Comparison of ENCODE assay signal across 14 mouse cellular contexts in genomic region chr7:145015463-145016085, GRCm38 (mm10).
DNase-seq lines count a peak whose midpoint lies in the region; ATAC-seq lines count a peak whose summit lies in the region.
"Had no signal": no experiment of that assay in that cellular context is flagged by ENCODE, and none has a peak within 500 bp of the region (broad histone marks: within the 10 kb centered on the region; RNA-seq: fewer than 3 reads in every experiment).

No protein-coding gene starts in this region.

- H3K9me3 ChIP-seq in forebrain, embryonic 14.5 days (replicated peaks; ENCODE audit: control insufficient read depth, low read length): no peaks in the 10 kb centered on the region
- no peaks in the 10 kb centered on the region for H3K9me3 ChIP-seq in forebrain, embryonic 16.5 days (ENCODE audit: control insufficient read depth, low read length)
- no peaks in the 10 kb centered on the region for H3K9me3 ChIP-seq in midbrain, embryonic 10.5 days (replicated peaks)
- no peaks in the 10 kb centered on the region for H3K9me3 ChIP-seq in midbrain, embryonic 15.5 days
- H3K9me3 ChIP-seq in embryonic facial prominence, embryonic 11.5 days (replicated peaks; ENCODE audit: control insufficient read depth, low read length): no peaks in the 10 kb centered on the region
- H3K9me3 ChIP-seq in neural tube, embryonic 12.5 days: no peaks in the 10 kb centered on the region
- H3K9me3 ChIP-seq: hindbrain, embryonic 15.5 days; liver, embryonic 12.5 days had no signal

- H3K4me1 ChIP-seq in forebrain, embryonic 14.5 days (ENCODE audit: control insufficient read depth, insufficient read depth, low read length): 0 out of 2 replicates have a peak, but pooled peaks cover 2% of the 10 kb centered on the region
- peaks cover 4% of the 10 kb centered on the region; the same call in 1 of the 2 replicates for H3K4me1 ChIP-seq in forebrain, embryonic 16.5 days (replicated peaks; ENCODE audit: control insufficient read depth, insufficient read depth, low read length)
- H3K4me1 ChIP-seq in midbrain, embryonic 10.5 days: peaks cover 19% of the 10 kb centered on the region
- peaks cover 6% of the 10 kb centered on the region; the same call in 1 of the 2 replicates for H3K4me1 ChIP-seq in midbrain, embryonic 15.5 days
- no peaks in the 10 kb centered on the region for H3K4me1 ChIP-seq in embryonic facial prominence, embryonic 11.5 days (ENCODE audit: control insufficient read depth, insufficient read depth, low read length)
- H3K4me1 ChIP-seq in neural tube, embryonic 12.5 days: peaks cover 14% of the 10 kb centered on the region
- H3K4me1 ChIP-seq: liver, embryonic 12.5 days had no signal

- H3K27me3 ChIP-seq in forebrain, embryonic 14.5 days (replicated peaks; ENCODE audit: control insufficient read depth, insufficient read depth, low read length): no peaks in the 10 kb centered on the region
- no peaks in the 10 kb centered on the region for H3K27me3 ChIP-seq in forebrain, embryonic 16.5 days (replicated peaks; ENCODE audit: control insufficient read depth, insufficient read depth, low read length)
- H3K27me3 ChIP-seq in midbrain, embryonic 10.5 days (ENCODE audit: low read depth, poor library complexity, severe bottlenecking): no peaks in the 10 kb centered on the region
- no peaks in the 10 kb centered on the region for H3K27me3 ChIP-seq in midbrain, embryonic 15.5 days (replicated peaks)
- no peaks in the 10 kb centered on the region for H3K27me3 ChIP-seq in embryonic facial prominence, embryonic 11.5 days (ENCODE audit: control insufficient read depth, insufficient read depth, low read length)
- H3K27me3 ChIP-seq in neural tube, embryonic 12.5 days (replicated peaks): 0 out of 2 replicates have a peak, but pooled peaks cover 4% of the 10 kb centered on the region
- H3K27me3 ChIP-seq: hindbrain, embryonic 15.5 days; liver, embryonic 12.5 days had no signal

- H3K9ac ChIP-seq in forebrain, embryonic 14.5 days (ENCODE audit: low read length): peak overlapping the region; percentile 32; the same call in 1 of the 2 replicates
- H3K9ac ChIP-seq in forebrain, embryonic 16.5 days (replicated peaks; ENCODE audit: low read depth, low read length): no peak overlapping the region
- H3K9ac ChIP-seq in midbrain, embryonic 15.5 days: no peak overlapping the region
- 0 out of 2 replicates have a peak overlapping the region, but pooled peaks have one; percentile 32 for H3K9ac ChIP-seq in embryonic facial prominence, embryonic 11.5 days (replicated peaks; ENCODE audit: low read length)
- no peak overlapping the region for H3K9ac ChIP-seq in neural tube, embryonic 12.5 days
- H3K9ac ChIP-seq: hindbrain, embryonic 15.5 days; liver, embryonic 12.5 days had no signal

- 26% methylated on average over 22 of the region's 22 CpGs for WGBS in forebrain, embryonic 14.5 days
- 25% methylated on average over 22 of the region's 22 CpGs for WGBS in forebrain, embryonic 16.5 days
- 46% methylated on average over 22 of the region's 22 CpGs for whole genome bisulfite sequencing in midbrain, embryonic 10.5 days
- WGBS in midbrain, embryonic 15.5 days: 16% methylated on average over 22 of the region's 22 CpGs
- whole genome bisulfite sequencing in embryonic facial prominence, embryonic 11.5 days: 46% methylated on average over 22 of the region's 22 CpGs
- 11% methylated on average over 22 of the region's 22 CpGs for WGBS in neural tube, embryonic 12.5 days

- no peak for ATAC-seq in forebrain, embryonic 14.5 days
- ATAC-seq in forebrain, embryonic 16.5 days: no peak
- ATAC-seq in midbrain, embryonic 15.5 days (replicated peaks): no peak
- no peak for ATAC-seq in embryonic facial prominence, embryonic 11.5 days (replicated peaks; ENCODE audit: insufficient number of reproducible peaks, low FRiP score, low TSS enrichment, low read depth)
- peak; percentile 73; the same call in 1 of the 2 replicates for ATAC-seq in neural tube, embryonic 12.5 days (ENCODE audit: low FRiP score, low read depth)
- ATAC-seq: liver, embryonic 12.5 days had no signal

- no peaks in the 10 kb centered on the region for H3K36me3 ChIP-seq in forebrain, embryonic 14.5 days (ENCODE audit: control insufficient read depth, insufficient read depth, low read length)
- no peaks in the 10 kb centered on the region for H3K36me3 ChIP-seq in forebrain, embryonic 16.5 days (ENCODE audit: control insufficient read depth, insufficient read depth)
- H3K36me3 ChIP-seq in midbrain, embryonic 10.5 days: no peaks in the 10 kb centered on the region
- H3K36me3 ChIP-seq in midbrain, embryonic 15.5 days (replicated peaks): no peaks in the 10 kb centered on the region
- H3K36me3 ChIP-seq in embryonic facial prominence, embryonic 11.5 days (replicated peaks; ENCODE audit: control insufficient read depth, insufficient read depth, low read depth, low read length): no peaks in the 10 kb centered on the region
- H3K36me3 ChIP-seq in neural tube, embryonic 12.5 days: no peaks in the 10 kb centered on the region
- H3K36me3 ChIP-seq: hindbrain, embryonic 15.5 days; liver, embryonic 12.5 days had no signal

- no peak overlapping the region for H3K4me3 ChIP-seq in forebrain, embryonic 14.5 days (ENCODE audit: low read depth, low read length)
- H3K4me3 ChIP-seq in forebrain, embryonic 16.5 days (replicated peaks; ENCODE audit: low read length): no peak overlapping the region
- H3K4me3 ChIP-seq in midbrain, embryonic 10.5 days: no peak overlapping the region
- no peak overlapping the region for H3K4me3 ChIP-seq in midbrain, embryonic 15.5 days
- H3K4me3 ChIP-seq in embryonic facial prominence, embryonic 11.5 days (ENCODE audit: low read depth, low read length): no peak overlapping the region
- H3K4me3 ChIP-seq in neural tube, embryonic 12.5 days: no peak overlapping the region
- H3K4me3 ChIP-seq: hindbrain, embryonic 15.5 days; liver, embryonic 12.5 days had no signal

- H3K27ac ChIP-seq in forebrain, embryonic 14.5 days (ENCODE audit: low read depth, low read length): no peak overlapping the region
- no peak overlapping the region for H3K27ac ChIP-seq in forebrain, embryonic 16.5 days (ENCODE audit: low read length)
- H3K27ac ChIP-seq in midbrain, embryonic 10.5 days (replicated peaks): peak overlapping the region; percentile 87
- no peak overlapping the region for H3K27ac ChIP-seq in midbrain, embryonic 15.5 days
- H3K27ac ChIP-seq in embryonic facial prominence, embryonic 11.5 days (replicated peaks; ENCODE audit: low read depth, low read length): no peak overlapping the region
- H3K27ac ChIP-seq in neural tube, embryonic 12.5 days: no peak overlapping the region; the same call in 1 of the 2 replicates
- H3K27ac ChIP-seq: hindbrain, embryonic 15.5 days; liver, embryonic 12.5 days had no signal

- no peak overlapping the region for H3K4me2 ChIP-seq in forebrain, embryonic 14.5 days (ENCODE audit: low read length)
- no peak overlapping the region for H3K4me2 ChIP-seq in forebrain, embryonic 16.5 days (ENCODE audit: low read length)
- H3K4me2 ChIP-seq in midbrain, embryonic 15.5 days: no peak overlapping the region
- no peak overlapping the region for H3K4me2 ChIP-seq in embryonic facial prominence, embryonic 11.5 days (ENCODE audit: low read depth, low read length)
- peak overlapping the region; percentile 14 for H3K4me2 ChIP-seq in neural tube, embryonic 12.5 days (replicated peaks)
- H3K4me2 ChIP-seq: heart, embryonic 11.5 days; hindbrain, embryonic 15.5 days; liver, embryonic 12.5 days had no signal

- no peak for DNase-seq in forebrain, embryonic 14.5 days (ENCODE audit: low spot score)
- DNase-seq in midbrain, embryonic 10.5 days (ENCODE audit: low spot score): peak; percentile 50
- no peak for DNase-seq in embryonic facial prominence, embryonic 11.5 days (ENCODE audit: low spot score)
- DNase-seq in right cerebral cortex, postnatal 36 days (ENCODE audit: low spot score in 2 of 2): no peak
- DNase-seq in left cerebral cortex, adult 11 months (ENCODE audit: low spot score): no peak
- DNase-seq: gastrocnemius, postnatal 10 days; lung, postnatal 10 days; spleen, adult 18-20 months had no signal

Comparison
In these comparisons a context has a peak if more than half of its experiments do, and no peak if none do; other contexts are left out.
1. H3K9ac ChIP-seq: peak in forebrain, embryonic 14.5 days (single experiment) and embryonic facial prominence, embryonic 11.5 days (single experiment); none in forebrain, embryonic 16.5 days (single experiment), midbrain, embryonic 15.5 days (single experiment) and neural tube, embryonic 12.5 days (single experiment).